Mouse (Mus musculus) gastrocnemius, adult 18-20 months (tissue): ENCODE measurements around the gene Znhit2. TPM values are rescaled to one million over a fixed set of nuclear protein-coding genes. Genes with fewer than 3 reads are reported as not detected.

Source experiments
- DNase-seq: peaks from one replicate; pipeline ENCODE4 v3.0.0; 2021; ENCODE audit warnings: low spot score
- microRNA-seq: library from miRNA; unstranded; fragments of <30 nt; microRNA quantifications from one replicate; pipeline ENCODE4 v1.2.0, GENCODE M21; 2021
- total RNA-seq, 2 experiments: library from RNA; stranded (reverse); gene quantifications; 2 replicates each; pipeline ENCODE4 v1.2.3; 2021

Gene Znhit2
- total RNA-seq, 2 experiments from 2014 or later: 9.5 to 10.2 TPM

GRCm38 (mm10) chr19:6071261-6071660, 10.3 kb downstream of the Znhit2 start:
- no peak for DNase-seq

- DNase-seq: no peak
These were observed 12.9 kb downstream of the Znhit2 start for GRCm38 (mm10) chr19:6073889-6074288.

GRCm38 (mm10) chr19:6076564-6077393, 15.8 kb downstream of the Znhit2 start, which contains the start of gene Vps51:
Gene Vps51 (minus strand): TSS chr19:6077231.
- peak; percentile 90 for DNase-seq

GRCm38 (mm10) chr19:6079983-6080480, 19.0 kb downstream of the Znhit2 start, which contains the start of gene Tmem262:
Gene Tmem262 (plus strand): TSS chr19:6080033.
- no peak for DNase-seq

- no peak for DNase-seq
These were observed 21.2 kb downstream of the Znhit2 start, which contains the start of gene Gm28374 for GRCm38 (mm10) chr19:6082156-6082555. Gene Gm28374 (minus strand): TSS chr19:6082256.

GRCm38 (mm10) chr19:6084478-6085248, 23.7 kb downstream of the Znhit2 start, which contains the start of the genes Zfpl1 and Cdca5:
Gene Zfpl1 (minus strand): TSS chr19:6084956.
Gene Cdca5 (plus strand): TSS chr19:6084983.
- DNase-seq: peak; percentile 96

- no peak for DNase-seq
These were observed 24.5 kb downstream of the Znhit2 start for GRCm38 (mm10) chr19:6085417-6085879.

- no peak for DNase-seq
These were observed 27.8 kb downstream of the Znhit2 start for GRCm38 (mm10) chr19:6088841-6089240.

- no peak for DNase-seq
These were observed 33.1 kb downstream of the Znhit2 start, which contains the start of gene AC131692.1 for GRCm38 (mm10) chr19:6094119-6094518. Gene AC131692.1 (plus strand): TSS chr19:6094419.

GRCm38 (mm10) chr19:6097847-6098246, 36.9 kb downstream of the Znhit2 start:
- no peak for DNase-seq

DNA sequence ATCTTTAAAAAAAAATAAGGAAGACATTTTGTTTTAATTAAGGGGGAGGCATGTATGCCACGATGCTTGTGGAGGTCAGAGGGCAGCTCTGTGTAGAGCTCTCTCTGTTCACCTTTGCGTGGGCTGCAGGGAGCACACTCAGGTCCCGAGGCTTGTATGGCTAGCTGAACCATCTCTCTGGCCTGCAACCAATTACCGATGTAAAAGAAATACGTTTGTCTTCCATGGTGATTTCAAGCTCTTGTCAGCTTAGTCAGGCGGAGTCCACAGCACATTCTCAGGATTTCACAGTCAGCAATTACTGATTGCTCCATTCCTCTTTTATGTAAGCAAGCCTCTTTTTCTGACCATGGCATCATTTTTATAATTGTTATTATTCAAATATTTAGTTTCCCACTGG, 40.2 kb downstream of the Znhit2 start:
- no peak for DNase-seq

- no peak for DNase-seq
These were observed 41.3 kb downstream of the Znhit2 start for GRCm38 (mm10) chr19:6102169-6102853.

GRCm38 (mm10) chr19:6104476-6104875, 43.5 kb downstream of the Znhit2 start:
- no peak for DNase-seq

GRCm38 (mm10) chr19:6105586-6105985, 44.6 kb downstream of the Znhit2 start, which contains the start of gene Naaladl1:
Gene Naaladl1 (plus strand): TSS chr19:6105782.
- DNase-seq: no peak

Small RNA genes within 50 kb of the gene (microRNA-seq; reads per million reads assigned to microRNA genes)
- gene Mir6988: 5.1 reads per million, percentile 10 among the genes with 10 or more reads in this experiment

Other genes starting within 250 kb of the Znhit2 start
- gene Frmd8, start 185.9 kb upstream of the Znhit2 start, total RNA-seq: 1 to 10 TPM; 2.9 to 3.2 TPM
- gene Slc25a45, start 183.4 kb upstream of the Znhit2 start, total RNA-seq: under 1 TPM; 0.59 to 0.90 TPM
- gene Tigd3, start 167.0 kb upstream of the Znhit2 start, total RNA-seq: under 1 TPM; 0.21 TPM
- 10 to 100 TPM; 76.3 to 85.1 TPM for gene Dpf2, start 148.2 kb upstream of the Znhit2 start, total RNA-seq
- gene Cdc42ep2, start 136.4 kb upstream of the Znhit2 start, total RNA-seq: 10 to 100 TPM in 1 of 2 experiments, 1 to 10 TPM in 1; 8.9 to 11.2 TPM
- 1 to 10 TPM; 6.2 to 8.7 TPM for gene Pola2, start 97.0 kb upstream of the Znhit2 start, total RNA-seq
- gene Slc22a20, start 75.0 kb upstream of the Znhit2 start, total RNA-seq: not detected
- gene Capn1, start 45.3 kb upstream of the Znhit2 start, total RNA-seq: 10 to 100 TPM; 89.8 to 91.1 TPM
- 10 to 100 TPM; 18.4 to 20.5 TPM for gene Syvn1, start 14.6 kb upstream of the Znhit2 start, total RNA-seq
- 10 to 100 TPM; 27.5 to 29.3 TPM for gene Mrpl49, start 3.4 kb upstream of the Znhit2 start, total RNA-seq
- gene Fau, start 3.3 kb upstream of the Znhit2 start, total RNA-seq: 100 to 1,000 TPM; 425 to 500 TPM
- gene Tm7sf2, start 7.2 kb downstream of the Znhit2 start, total RNA-seq: 1 to 10 TPM; 5.9 to 6.2 TPM
- gene Vps51, start 16.0 kb downstream of the Znhit2 start, total RNA-seq: 10 to 100 TPM; 17.5 to 23.8 TPM
- not detected for gene Tmem262, start 18.8 kb downstream of the Znhit2 start, total RNA-seq
- gene Gm28374, start 21.1 kb downstream of the Znhit2 start, total RNA-seq: not detected
- gene Zfpl1, start 23.8 kb downstream of the Znhit2 start, total RNA-seq: 10 to 100 TPM; 13.5 to 14.8 TPM
- gene Cdca5, start 23.8 kb downstream of the Znhit2 start, total RNA-seq: not detected
- gene AC131692.1, start 33.2 kb downstream of the Znhit2 start, total RNA-seq: not detected
- gene Naaladl1, start 44.6 kb downstream of the Znhit2 start, total RNA-seq: not detected
- gene Sac3d1, start 57.5 kb downstream of the Znhit2 start, total RNA-seq: 1 to 10 TPM; 8.6 to 9.7 TPM
- gene Snx15, start 67.1 kb downstream of the Znhit2 start, total RNA-seq: 10 to 100 TPM in 1 of 2 experiments, 1 to 10 TPM in 1; 9.7 to 10.9 TPM
- under 1 TPM; 0.37 to 0.43 TPM for gene Batf2, start 79.8 kb downstream of the Znhit2 start, total RNA-seq
- gene Arl2, start 80.4 kb downstream of the Znhit2 start, total RNA-seq: 10 to 100 TPM; 73.7 to 73.9 TPM
- not detected for gene Majin, start 123.2 kb downstream of the Znhit2 start, total RNA-seq
- gene Gpha2, start 165.2 kb downstream of the Znhit2 start, total RNA-seq: not detected
- 10 to 100 TPM; 34.9 to 38.2 TPM for gene Ppp2r5b, start 174.7 kb downstream of the Znhit2 start, total RNA-seq
- gene Atg2a, start 180.5 kb downstream of the Znhit2 start, total RNA-seq: 10 to 100 TPM; 16.7 to 20.0 TPM
- 10 to 100 TPM; 30.2 to 40.3 TPM for gene Ehd1, start 215.5 kb downstream of the Znhit2 start, total RNA-seq
- 1 to 10 TPM; 6.4 to 8.8 TPM for gene Cdc42bpg, start 245.3 kb downstream of the Znhit2 start, total RNA-seq